Mouse (Mus musculus) CD4-positive helper T cell, adult 2 months (primary cell): ENCODE measurements around the gene Cfap45.
A peak's percentile ranks its signal among the peaks of the same experiment; 100 is the strongest.

Source experiments
- DNase-seq: peaks from one replicate; pipeline ENCODE4 v3.0.0-alpha.2; 2012; ENCODE audit warnings: low read depth, missing footprints, low spot score

The Cfap45 gene

DNA sequence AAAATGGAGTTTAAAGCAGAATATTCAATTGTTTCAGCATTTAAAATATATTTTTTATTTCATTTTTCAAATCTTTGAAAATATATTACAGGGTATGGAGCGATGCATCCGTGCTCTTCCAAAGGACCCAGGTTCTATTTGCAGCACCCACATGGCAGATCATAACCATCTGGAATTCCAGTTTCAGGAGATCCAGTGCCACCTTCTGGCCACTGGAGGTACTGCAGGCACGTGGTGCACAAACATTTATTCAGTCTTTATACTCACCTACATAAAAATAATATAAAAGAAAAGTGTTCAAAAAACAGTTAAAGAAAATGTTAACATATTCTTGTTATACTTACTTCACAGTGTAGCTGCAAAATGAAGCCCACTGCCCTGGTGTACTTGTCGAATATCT is 2.6 kb upstream of the Cfap45 start:
- no peak for DNase-seq

- DNase-seq, result no peak
Measured at GRCm38 (mm10) chr1:172519644-172520043, 957 bp upstream of the Cfap45 start.

- DNase-seq, result no peak
Measured at GRCm38 (mm10) chr1:172522524-172522923, 1.9 kb downstream of the Cfap45 start.

DNA sequence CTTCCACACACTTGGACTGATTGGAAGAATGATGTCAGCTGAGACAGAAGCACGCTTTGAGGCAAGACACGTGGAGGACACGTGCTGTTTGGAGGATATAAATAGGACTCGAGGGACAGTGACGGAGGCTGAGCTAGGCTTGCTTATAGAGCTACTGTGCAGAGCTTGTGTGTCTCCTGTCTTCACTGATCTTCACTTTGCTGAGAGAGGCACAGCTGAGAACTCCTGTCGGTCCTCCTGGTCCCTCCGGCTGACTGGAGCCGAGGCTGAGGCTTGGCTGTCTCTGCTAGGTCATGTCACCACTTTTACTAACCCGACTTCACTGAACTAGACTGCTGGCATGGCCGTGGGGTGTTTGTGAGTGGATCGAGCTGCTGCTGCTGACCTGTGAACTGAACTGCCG is 3.1 kb downstream of the Cfap45 start:
- DNase-seq, result peak; percentile 4

- DNase-seq, result peak; percentile 69
Measured at GRCm38 (mm10) chr1:172525027-172525764, 4.6 kb downstream of the Cfap45 start.

GRCm38 (mm10) chr1:172525971-172526370 is 5.4 kb downstream of the Cfap45 start:
- peak; percentile 40 for DNase-seq

GRCm38 (mm10) chr1:172526380-172527081 is 5.9 kb downstream of the Cfap45 start:
- peak; percentile 67 for DNase-seq

DNA sequence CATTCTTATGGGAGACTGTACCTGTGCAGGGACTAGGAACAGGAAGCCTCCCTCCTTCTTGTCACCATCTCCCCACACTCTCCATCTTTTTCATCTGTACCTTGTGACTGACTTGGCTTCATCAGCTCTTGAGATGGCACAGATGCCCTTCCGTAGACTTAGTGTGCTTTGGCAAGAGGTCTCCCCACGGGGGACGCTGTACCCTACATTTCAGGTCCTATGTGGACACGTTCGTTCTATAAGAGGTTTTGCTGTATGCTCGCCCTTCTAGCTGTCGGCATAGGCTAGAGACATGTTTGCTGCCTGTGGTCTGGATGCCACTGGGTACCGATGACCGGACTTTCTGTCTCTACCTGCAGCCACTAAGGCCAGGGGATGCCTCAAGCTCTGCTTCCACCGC is 6.8 kb downstream of the Cfap45 start:
- DNase-seq, result no peak

GRCm38 (mm10) chr1:172528701-172529100 is 8.1 kb downstream of the Cfap45 start:
- DNase-seq, result peak; percentile 86

DNA sequence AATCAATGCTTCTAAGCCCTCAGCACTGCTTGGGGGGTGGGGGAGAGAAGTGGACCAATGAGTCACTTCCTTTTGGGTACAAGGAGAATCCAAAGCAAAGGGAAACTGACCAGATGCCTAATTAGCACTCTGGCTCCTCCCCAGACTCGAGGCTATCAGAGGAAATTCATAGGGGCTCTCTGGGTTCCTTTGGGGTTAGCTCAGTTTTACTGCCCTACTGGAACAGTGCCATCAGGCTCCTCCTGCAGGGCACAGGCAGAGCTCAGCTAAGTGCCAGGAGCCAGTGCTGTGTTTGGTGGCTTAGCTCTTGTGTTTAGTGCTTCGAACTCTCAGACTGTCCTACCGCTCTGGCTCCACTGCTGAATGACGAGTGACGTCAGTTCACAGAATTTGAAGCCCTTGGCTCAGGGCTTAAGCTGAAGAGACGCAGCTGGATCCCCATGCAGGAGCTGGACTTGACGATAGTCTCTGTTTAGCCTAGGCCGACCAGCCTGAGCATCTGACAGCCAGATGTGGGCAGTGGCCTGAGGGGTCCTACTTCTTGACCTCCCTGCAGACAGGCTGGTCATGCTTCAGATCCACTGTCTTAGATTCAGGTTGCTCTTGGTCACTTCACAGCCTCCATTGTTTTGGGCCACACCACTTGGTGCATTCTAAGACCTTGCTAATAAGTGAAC is 10.1 kb downstream of the Cfap45 start:
- no peak for DNase-seq

- DNase-seq, result no peak
Measured at GRCm38 (mm10) chr1:172532551-172532950, 11.9 kb downstream of the Cfap45 start.

- no peak for DNase-seq
Measured at GRCm38 (mm10) chr1:172535116-172535515, 14.5 kb downstream of the Cfap45 start.

- DNase-seq, result no peak
Measured at GRCm38 (mm10) chr1:172539827-172540226, 19.2 kb downstream of the Cfap45 start.

- no peak for DNase-seq
Measured at GRCm38 (mm10) chr1:172540283-172540820, 19.8 kb downstream of the Cfap45 start.

DNA sequence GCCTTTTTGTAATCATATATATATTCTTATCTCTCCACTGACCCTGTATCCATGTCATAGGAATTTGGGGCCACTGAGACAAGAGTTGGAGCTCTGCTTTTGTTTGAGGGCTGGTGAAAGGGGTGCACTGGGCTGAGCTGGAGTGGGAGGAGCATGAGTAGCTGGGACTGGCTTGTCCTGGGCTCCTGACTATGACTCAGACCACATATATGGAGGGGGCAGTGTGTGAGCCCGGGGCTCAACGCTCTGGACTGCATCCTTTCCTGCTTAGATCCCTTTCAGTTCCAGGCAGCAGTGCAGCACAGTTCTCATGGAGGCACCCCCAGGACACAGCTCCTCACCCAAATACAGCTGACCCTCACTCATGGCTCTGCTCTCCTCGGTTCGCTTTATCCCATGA is 25.5 kb downstream of the Cfap45 start:
- DNase-seq, result no peak

DNA sequence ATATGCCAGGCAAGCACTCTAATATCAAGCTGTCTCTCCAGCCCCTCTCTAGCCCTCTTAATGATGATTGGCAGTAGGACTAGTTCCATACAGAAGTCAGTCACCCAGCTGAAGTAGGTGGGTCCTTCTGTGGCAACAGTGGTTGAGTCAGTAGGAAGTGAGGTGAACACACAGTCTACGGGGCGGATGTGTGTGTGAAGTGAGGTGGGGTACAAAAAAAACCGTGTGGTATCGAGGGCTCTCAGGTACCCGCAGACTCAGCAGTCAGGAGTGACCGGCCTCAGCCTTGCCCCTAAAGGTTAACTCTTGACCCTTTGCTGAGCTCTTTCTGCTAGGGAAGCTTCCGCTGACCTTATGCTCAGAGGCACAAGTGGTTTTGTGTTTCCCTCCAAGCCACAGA is 27.9 kb downstream of the Cfap45 start:
- peak; percentile 70 for DNase-seq

GRCm38 (mm10) chr1:172549314-172549713 is 28.7 kb downstream of the Cfap45 start:
- no peak for DNase-seq

- no peak for DNase-seq
Measured at GRCm38 (mm10) chr1:172549717-172550116, 29.1 kb downstream of the Cfap45 start.

DNA sequence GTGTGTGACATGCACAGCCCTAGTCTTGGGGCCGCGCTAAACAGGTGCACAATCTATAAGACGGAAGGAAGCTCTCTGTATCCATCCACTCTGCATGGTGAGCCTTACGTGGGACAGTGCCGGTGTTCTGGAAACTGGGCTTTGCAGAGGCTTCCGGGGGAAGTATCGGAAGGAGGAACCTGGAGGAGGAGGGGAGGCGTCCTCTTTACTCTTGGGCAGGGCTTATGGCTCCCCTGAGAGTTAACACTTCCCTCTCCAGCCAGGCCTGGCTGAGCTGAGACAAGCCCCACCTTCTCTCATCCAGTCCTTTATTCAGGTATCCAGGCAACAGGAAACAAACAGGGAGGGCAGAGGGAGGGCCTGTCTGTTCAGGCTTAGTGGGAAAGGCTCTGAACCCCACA is 29.9 kb downstream of the Cfap45 start:
- peak; percentile 57 for DNase-seq

- DNase-seq, result no peak
Measured at GRCm38 (mm10) chr1:172551009-172551408, 30.4 kb downstream of the Cfap45 start.

GRCm38 (mm10) chr1:172552623-172553022 is 32.0 kb downstream of the Cfap45 start:
- DNase-seq, result no peak

GRCm38 (mm10) chr1:172555638-172556037 is 35.0 kb downstream of the Cfap45 start, which contains the start of gene Vsig8:
Vsig8 (plus strand) TSS chr1:172555938.
- no peak for DNase-seq
